Mouse (Mus musculus) left cerebral cortex, adult 2 months (tissue): ENCODE measurements around the gene Utp18. TPM values are rescaled to one million over a fixed set of nuclear protein-coding genes. Genes with fewer than 3 reads are reported as not detected.

Source experiments
- DNase-seq, 2 experiments: peaks; one replicate each; pipeline ENCODE4 v3.0.0; 2021 to 2022; ENCODE audit warnings: low spot score in 2 of 2, mixed read lengths in 1 of 2; ENCODE audit errors: extremely low spot score in 1 of 2
- H3K27ac ChIP-seq: fragments of 200-600 bp; 2 replicates; pipeline ENCODE4 v1.8.1; 2022
- H3K4me3 ChIP-seq: fragments of 200-600 bp; 2 replicates; pipeline ENCODE4 v1.8.1; 2022
- CTCF ChIP-seq: fragments of 200-600 bp; IDR thresholded peaks from 2 replicates; pipeline ENCODE4 v1.8.1; 2022; ENCODE audit warnings: antibody characterized with exemption, mild to moderate bottlenecking, moderate library complexity
- intact Hi-C: fragments of 180-260 bp; cut with DNase I; formaldehyde crosslinking; loops from one replicate; pipeline ENCODE4 v1.15.1; 2025
- total RNA-seq, 2 experiments: library from RNA; stranded (reverse); gene quantifications; 2 replicates each; pipeline ENCODE4 v1.2.3; 2021

Utp18 gene
- total RNA-seq, 2 experiments from 2014 or later: 23.7 to 24.8 TPM

- H3K27ac ChIP-seq: no peak overlapping the region
These were observed 1.5 kb downstream of the Utp18 start for GRCm38 (mm10) chr11:93884068-93884467.

GRCm38 (mm10) chr11:93862638-93863037, 22.9 kb downstream of the Utp18 start:
- TF ChIP-seq CTCF: no peak
- no peak overlapping the region for H3K27ac ChIP-seq
- H3K4me3 ChIP-seq: no peak overlapping the region
- no peak for DNase-seq
- intact Hi-C loops: no loop called here

More at GRCm38 (mm10) chr11:93884068-93884467, 1.5 kb downstream of the Utp18 start:
- no peak for DNase-seq
- TF ChIP-seq CTCF: no peak
- intact Hi-C loops: loop anchor here (10.0 kb wide), 1 partner anchor 331 kb away; the partner anchor contains the start of gene Tob1
- H3K4me3 ChIP-seq: peak overlapping the region; percentile 93

GRCm38 (mm10) chr11:93862045-93862623, 23.4 kb downstream of the Utp18 start:
- no peak for DNase-seq
- no peak overlapping the region for H3K27ac ChIP-seq
- intact Hi-C loops: no loop called here
- no peak for TF ChIP-seq CTCF
- no peak overlapping the region for H3K4me3 ChIP-seq

- TF ChIP-seq CTCF: no peak
- intact Hi-C loops: no loop called here
- no peak for DNase-seq
- Histone ChIP-seq H3K4me3 (no peak overlapping the region), H3K27ac (no peak overlapping the region)
These were observed 24.4 kb downstream of the Utp18 start for GRCm38 (mm10) chr11:93861193-93861592.

- intact Hi-C loops: no loop called here
- Histone ChIP-seq H3K4me3 (no peak overlapping the region), H3K27ac (no peak overlapping the region)
- no peak for TF ChIP-seq CTCF
- DNase-seq: no peak
These were observed 24.9 kb downstream of the Utp18 start for GRCm38 (mm10) chr11:93860540-93861172.

- peak; percentile 85 to 88 for DNase-seq
- H3K4me3 ChIP-seq: no peak overlapping the region
- TF ChIP-seq CTCF: peak; percentile 92
- H3K27ac ChIP-seq: no peak overlapping the region
- intact Hi-C loops: loop anchor here (5.0 kb wide), 1 partner anchor 709 kb away; no protein-coding TSS in a partner anchor
These were observed 29.1 kb downstream of the Utp18 start for GRCm38 (mm10) chr11:93856284-93856955.

GRCm38 (mm10) chr11:93852546-93852945, 33.0 kb downstream of the Utp18 start:
- no peak for TF ChIP-seq CTCF
- no peak for DNase-seq
- Histone ChIP-seq H3K4me3 (no peak overlapping the region), H3K27ac (peak overlapping the region; percentile 32; the same call in 1 of the 2 replicates)
- intact Hi-C loops: no loop called here

GRCm38 (mm10) chr11:93847342-93847741, 38.2 kb downstream of the Utp18 start:
- DNase-seq: no peak
- TF ChIP-seq CTCF: no peak
- Histone ChIP-seq H3K27ac (no peak overlapping the region), H3K4me3 (no peak overlapping the region)
- intact Hi-C loops: no loop called here

GRCm38 (mm10) chr11:93835800-93836199, 49.8 kb downstream of the Utp18 start:
- Histone ChIP-seq H3K4me3 (no peak overlapping the region), H3K27ac (no peak overlapping the region)
- intact Hi-C loops: no loop called here
- DNase-seq: no peak
- TF ChIP-seq CTCF: no peak

- intact Hi-C loops: no loop called here
- no peak for DNase-seq
- Histone ChIP-seq H3K4me3 (no peak overlapping the region), H3K27ac (no peak overlapping the region)
- no peak for TF ChIP-seq CTCF
These were observed 55.6 kb downstream of the Utp18 start for GRCm38 (mm10) chr11:93829971-93830370.

- Histone ChIP-seq H3K27ac (no peak overlapping the region; the same call in 1 of the 2 replicates), H3K4me3 (no peak overlapping the region)
- peak in 1 of 2 experiments; percentile 25 for DNase-seq
- intact Hi-C loops: no loop called here
- no peak for TF ChIP-seq CTCF
These were observed 56.3 kb downstream of the Utp18 start for GRCm38 (mm10) chr11:93829327-93829679.

- no peak for DNase-seq
- no peak for TF ChIP-seq CTCF
- H3K4me3 ChIP-seq: no peak overlapping the region
- H3K27ac ChIP-seq: no peak overlapping the region; the same call in 1 of the 2 replicates
- intact Hi-C loops: no loop called here
These were observed 56.8 kb downstream of the Utp18 start for GRCm38 (mm10) chr11:93828619-93829326.
